Mouse (Mus musculus): ENCODE data around the gene Palm3. TPM values are rescaled to one million over a fixed set of nuclear protein-coding genes. Genes with fewer than 3 reads are reported as not detected.
"Not testable (repeated sequence)": the region's sequence is repeated elsewhere in the genome, so short reads cannot be mapped to it uniquely, and the experiment has no call there.

The Palm3 gene
- polyA plus RNA-seq, 1 experiment from 2014 or later = 9.0 TPM

DNA sequence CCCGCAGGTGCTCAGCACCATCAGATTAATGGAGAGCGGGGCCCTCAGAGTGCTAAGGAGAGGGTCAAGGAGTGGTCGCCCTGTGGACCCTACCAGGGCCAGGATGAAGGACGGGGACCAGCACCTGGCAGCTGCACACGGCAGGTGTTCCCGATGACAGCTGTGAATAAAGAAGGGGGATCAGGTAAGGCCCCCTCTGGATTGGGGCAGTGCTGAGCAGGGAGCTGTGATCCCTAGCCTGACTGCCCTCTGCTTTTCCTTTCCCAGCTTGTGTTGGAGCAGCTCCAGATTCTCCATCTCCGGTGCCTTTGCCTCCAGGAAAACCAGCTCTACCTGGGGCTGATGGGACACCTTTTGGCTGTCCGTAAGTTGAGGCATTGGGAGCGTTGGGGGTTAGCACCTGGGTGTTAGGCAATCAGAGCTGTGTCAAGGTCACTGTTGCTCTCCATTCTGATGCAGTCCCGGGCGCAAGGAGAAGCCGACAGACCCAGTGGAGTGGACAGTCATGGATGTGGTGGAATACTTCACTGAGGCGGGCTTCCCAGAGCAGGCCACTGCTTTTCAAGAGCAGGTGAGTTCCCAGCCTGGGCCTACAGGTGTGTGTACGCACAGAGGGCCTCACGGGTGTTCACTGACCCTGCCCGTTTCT, 22.1 kb upstream of the Palm3 start:
- H3K4me1 ChIP-seq = peaks cover 41% of the 10 kb centered on the region
- no peaks in the 10 kb centered on the region for H3K9me3 ChIP-seq
- H3K4me2 ChIP-seq (replicated peaks) = peak overlapping the region; percentile 83
- peaks cover 29% of the 10 kb centered on the region for H3K36me3 ChIP-seq
- H3K27ac ChIP-seq = 0 out of 2 replicates have a peak overlapping the region, but pooled peaks have one; percentile 93
- ATAC-seq (ENCODE audit: insufficient number of reproducible peaks, insufficient read depth, low FRiP score, low TSS enrichment) = no peak
- WGBS = 68% methylated on average over 16 of the region's 16 CpGs
- peak overlapping the region; percentile 81 for H3K4me3 ChIP-seq
- peaks cover 15% of the 10 kb centered on the region; the same call in 1 of the 2 replicates for H3K27me3 ChIP-seq
- peak overlapping the region; percentile 82 for H3K9ac ChIP-seq

DNA sequence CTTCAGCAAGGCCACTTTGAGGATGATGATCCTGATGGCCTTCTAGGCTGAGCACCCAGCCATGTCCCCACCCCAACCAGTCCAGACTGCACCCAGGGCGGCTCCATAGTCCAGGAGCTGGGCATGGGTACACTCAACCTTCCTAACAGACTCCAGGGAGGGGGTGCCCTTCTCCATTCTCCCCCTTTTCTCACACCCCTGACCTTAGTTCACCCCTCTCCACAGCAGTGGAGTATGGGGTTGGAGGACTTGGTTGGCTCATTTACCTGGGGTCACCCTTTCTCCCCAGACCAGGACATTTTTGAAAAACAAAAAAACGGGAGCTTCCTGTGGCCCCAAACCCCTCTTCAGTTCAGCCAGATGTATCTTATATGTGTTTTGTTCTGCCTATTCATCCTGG, 21.4 kb upstream of the Palm3 start:
- Histone ChIP-seq H3K27me3 (peaks cover 15% of the 10 kb centered on the region; the same call in 1 of the 2 replicates), H3K4me3 (peak overlapping the region; percentile 81), H3K9me3 (no peaks in the 10 kb centered on the region), H3K36me3 (peaks cover 23% of the 10 kb centered on the region), H3K4me2 (replicated peaks) (peak overlapping the region; percentile 83), H3K27ac (no peak overlapping the region), H3K9ac (no peak overlapping the region), H3K4me1 (peaks cover 41% of the 10 kb centered on the region)
- 91% methylated on average over 2 of the region's 2 CpGs for WGBS
- ATAC-seq (ENCODE audit: insufficient number of reproducible peaks, insufficient read depth, low FRiP score, low TSS enrichment) = no peak

DNA sequence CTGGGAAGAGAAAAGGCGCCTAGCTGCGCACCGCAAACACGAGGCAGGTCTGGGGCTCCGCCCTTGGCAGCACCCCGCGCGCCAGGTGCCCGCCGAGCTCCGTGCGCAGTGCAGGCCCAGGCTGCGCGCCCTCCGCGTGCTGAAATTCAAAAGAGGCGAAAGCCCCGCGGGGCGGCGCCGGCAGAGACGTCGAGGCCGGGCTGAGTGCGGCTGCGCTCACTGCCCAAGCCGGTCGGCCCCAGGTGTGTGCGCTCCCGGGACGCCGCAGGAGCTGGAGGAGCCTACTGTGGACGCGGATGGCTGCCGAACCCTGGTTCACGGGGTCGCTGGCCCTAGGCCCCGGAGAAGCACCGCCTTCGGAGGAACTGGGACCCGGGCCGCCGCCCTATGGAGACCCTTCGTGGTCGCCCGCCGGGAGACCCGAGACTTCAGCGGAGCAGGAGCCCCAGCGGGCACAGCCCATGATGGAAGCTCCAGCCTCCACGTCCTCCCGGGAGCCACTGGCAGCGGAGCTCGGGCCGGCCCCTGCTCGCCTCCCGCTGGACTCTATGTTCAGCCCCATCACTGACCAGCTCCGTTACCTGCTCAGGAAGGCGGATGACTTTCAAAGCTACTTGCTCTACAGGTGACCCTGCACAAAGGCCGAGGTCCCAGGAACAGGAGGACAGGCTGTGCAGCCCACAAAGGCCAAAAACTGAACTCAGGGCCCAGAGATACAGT, 19.8 kb upstream of the Palm3 start, which contains the start of gene 1700067K01Rik:
TSS of gene 1700067K01Rik (plus strand) at position 222 of the 720 bp plus-strand sequence.
- Histone ChIP-seq H3K9me3 (no peaks in the 10 kb centered on the region), H3K4me2 (replicated peaks) (peak within 1 kb of the TSS; percentile 32), H3K4me3 (peak within 1 kb of the TSS; percentile 7; the same call in 1 of the 2 replicates), H3K36me3 (peaks cover 20% of the 10 kb centered on the region), H3K9ac (peak within 1 kb of the TSS; percentile 20; the same call in 1 of the 2 replicates), H3K27me3 (peaks cover 15% of the 10 kb centered on the region; the same call in 1 of the 2 replicates), H3K27ac (no peak within 1 kb of the TSS), H3K4me1 (peaks cover 39% of the 10 kb centered on the region)
- ATAC-seq (ENCODE audit: insufficient number of reproducible peaks, insufficient read depth, low FRiP score, low TSS enrichment) = no peak
- 24% methylated on average over 61 of the region's 61 CpGs for WGBS

DNA sequence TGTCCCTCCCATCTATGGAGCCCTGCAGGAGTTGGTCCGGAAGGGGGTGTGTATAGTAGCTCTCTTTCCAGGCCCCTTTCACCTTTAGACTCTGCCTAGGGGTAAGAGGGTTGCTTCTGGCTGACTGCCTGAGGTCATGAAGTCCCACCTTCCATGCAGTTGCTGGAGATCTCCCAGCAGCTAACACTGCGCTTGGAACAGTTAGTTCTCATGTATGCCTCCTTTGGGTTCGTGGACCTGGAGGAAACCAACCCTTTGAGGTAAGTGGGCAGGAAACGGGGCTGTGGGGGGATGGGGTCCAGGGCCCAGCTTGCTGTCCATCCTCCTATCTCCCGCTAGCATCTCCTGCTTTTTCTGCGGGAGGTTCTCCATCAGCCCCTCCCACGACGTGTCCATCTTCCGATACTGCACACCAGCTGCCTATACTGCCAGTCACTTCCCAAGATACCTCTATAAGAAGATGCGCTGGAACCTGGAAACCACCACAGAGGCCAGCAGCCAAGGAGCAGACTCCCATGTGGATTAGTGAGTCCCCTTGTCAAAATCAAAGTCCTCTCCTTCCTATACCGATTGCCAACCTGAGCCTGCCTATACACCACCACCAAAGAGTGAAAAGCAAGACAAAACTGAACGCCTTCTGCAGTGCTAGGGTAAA, 18.2 kb upstream of the Palm3 start:
- Histone ChIP-seq H3K36me3 (peaks cover 20% of the 10 kb centered on the region), H3K4me1 (peaks cover 38% of the 10 kb centered on the region), H3K9ac (no peak overlapping the region), H3K4me3 (no peak overlapping the region), H3K27ac (no peak overlapping the region), H3K27me3 (peaks cover 15% of the 10 kb centered on the region; the same call in 1 of the 2 replicates), H3K9me3 (no peaks in the 10 kb centered on the region), H3K4me2 (replicated peaks) (no peak overlapping the region; the same call in 1 of the 2 replicates)
- ATAC-seq (ENCODE audit: insufficient number of reproducible peaks, insufficient read depth, low FRiP score, low TSS enrichment) = no peak
- 51% methylated on average over 12 of the region's 12 CpGs for WGBS

DNA sequence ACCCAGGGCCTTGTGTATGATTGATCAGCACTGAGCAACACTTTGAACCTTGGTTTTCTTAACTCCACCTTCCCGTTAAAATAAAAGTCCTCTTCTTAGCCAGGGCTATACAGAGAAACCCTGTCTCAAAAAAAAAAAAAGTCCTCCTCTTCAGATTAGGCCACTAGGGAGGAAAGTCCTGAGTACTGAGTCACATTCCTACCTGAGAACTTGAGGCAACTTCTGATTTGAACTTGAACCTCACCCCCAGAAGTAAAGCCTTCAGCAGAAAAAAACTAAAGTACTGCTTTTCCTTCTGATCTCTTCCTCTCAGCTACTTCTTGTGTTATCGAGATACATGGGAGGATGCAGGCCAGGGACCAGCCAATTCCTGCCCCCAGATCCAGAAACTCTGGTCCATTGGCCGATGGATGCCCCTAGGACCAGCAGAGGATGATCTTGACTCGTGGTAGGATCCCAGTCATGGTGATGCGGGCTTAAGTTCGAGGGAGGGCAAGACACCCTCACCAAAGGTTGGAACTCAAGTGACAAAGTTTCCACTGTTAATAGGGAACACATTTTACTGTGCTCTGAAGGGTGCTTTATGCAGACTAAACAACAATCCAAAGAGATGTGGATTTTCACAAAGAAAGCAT, 17.5 kb upstream of the Palm3 start:
- no peak for ATAC-seq (ENCODE audit: insufficient number of reproducible peaks, insufficient read depth, low FRiP score, low TSS enrichment)
- H3K4me1 ChIP-seq = peaks cover 37% of the 10 kb centered on the region
- no peaks in the 10 kb centered on the region for H3K9me3 ChIP-seq
- H3K4me3 ChIP-seq = peak overlapping the region; percentile 52
- H3K36me3 ChIP-seq = peaks cover 20% of the 10 kb centered on the region
- peak overlapping the region; percentile 88 for H3K27ac ChIP-seq
- no peak overlapping the region for H3K9ac ChIP-seq
- peak overlapping the region; percentile 75 for H3K4me2 ChIP-seq (replicated peaks)
- peaks cover 15% of the 10 kb centered on the region; the same call in 1 of the 2 replicates for H3K27me3 ChIP-seq
- WGBS = 60% methylated on average over 6 of the region's 6 CpGs

DNA sequence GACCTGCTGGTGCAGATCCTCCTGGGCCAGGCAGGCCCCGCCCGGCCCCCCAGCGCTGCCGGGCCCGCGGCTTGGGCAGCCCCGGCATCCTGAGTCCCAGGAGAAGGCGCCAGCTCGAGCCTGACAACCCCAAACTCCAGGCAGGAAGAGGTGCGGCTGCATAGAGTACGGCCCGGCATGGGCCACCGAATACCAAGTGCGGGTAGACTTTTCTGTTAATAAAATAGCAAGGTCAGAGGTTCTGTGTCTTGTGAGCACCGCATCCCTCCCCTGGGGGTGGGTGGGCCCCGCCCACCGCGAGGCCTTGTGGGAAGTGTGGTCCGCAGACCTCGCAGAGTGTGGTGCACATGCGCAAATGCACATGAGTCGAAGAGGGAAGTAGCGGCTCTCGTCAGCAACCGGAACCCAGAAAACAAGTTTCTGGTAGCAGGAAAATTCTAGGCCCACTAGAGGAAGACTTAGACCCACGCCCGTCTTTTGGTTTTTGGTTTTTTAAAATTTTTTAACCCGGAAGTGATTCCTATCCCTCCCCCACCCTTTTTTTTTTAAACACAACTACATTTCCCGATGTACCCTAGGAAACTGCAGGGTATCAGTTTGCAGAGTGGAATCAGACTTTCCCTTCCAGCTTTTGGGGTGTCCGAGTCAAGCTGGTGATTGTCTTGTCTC, 16.6 kb upstream of the Palm3 start:
- peak overlapping the region; percentile 75 for H3K4me2 ChIP-seq (replicated peaks)
- peak; percentile 74 for ATAC-seq (ENCODE audit: insufficient number of reproducible peaks, insufficient read depth, low FRiP score, low TSS enrichment)
- H3K27ac ChIP-seq = peak overlapping the region; percentile 88
- H3K27me3 ChIP-seq = peaks cover 13% of the 10 kb centered on the region; the same call in 1 of the 2 replicates
- H3K9ac ChIP-seq = peak overlapping the region; percentile 69
- peak overlapping the region; percentile 52 for H3K4me3 ChIP-seq
- peaks cover 15% of the 10 kb centered on the region for H3K36me3 ChIP-seq
- H3K9me3 ChIP-seq = no peaks in the 10 kb centered on the region
- H3K4me1 ChIP-seq = peaks cover 28% of the 10 kb centered on the region
- 1% methylated on average over 30 of the region's 30 CpGs for WGBS

DNA sequence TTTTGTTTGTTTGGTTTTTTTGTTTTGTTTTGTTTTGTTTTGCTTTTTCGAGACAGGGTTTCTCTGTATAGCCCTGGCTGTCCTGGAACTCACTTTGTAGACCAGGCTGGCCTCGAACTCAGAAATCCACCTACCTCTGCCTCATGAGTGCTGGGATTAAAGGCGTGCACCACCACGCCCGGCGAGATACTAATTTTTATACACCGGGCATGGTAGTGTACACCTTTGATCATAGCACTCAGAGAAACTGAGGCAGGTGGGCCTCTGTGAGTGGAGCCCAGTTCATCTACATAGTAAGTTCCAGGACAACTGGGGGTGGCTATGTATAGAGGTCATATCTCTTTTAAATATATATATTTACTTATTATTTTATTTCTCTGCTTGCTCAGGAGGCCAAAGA, 15.8 kb upstream of the Palm3 start:
- H3K36me3 ChIP-seq; H3K4me3 ChIP-seq; H3K9me3 ChIP-seq; ATAC-seq (ENCODE audit: insufficient number of reproducible peaks, insufficient read depth, low FRiP score, low TSS enrichment); H3K4me2 ChIP-seq (replicated peaks); H3K9ac ChIP-seq; H3K27ac ChIP-seq: not testable (repeated sequence)
- 91% methylated on average over 7 of the region's 7 CpGs for WGBS
- Histone ChIP-seq H3K4me1 (peaks cover 35% of the 10 kb centered on the region), H3K27me3 (peaks cover 18% of the 10 kb centered on the region)

DNA sequence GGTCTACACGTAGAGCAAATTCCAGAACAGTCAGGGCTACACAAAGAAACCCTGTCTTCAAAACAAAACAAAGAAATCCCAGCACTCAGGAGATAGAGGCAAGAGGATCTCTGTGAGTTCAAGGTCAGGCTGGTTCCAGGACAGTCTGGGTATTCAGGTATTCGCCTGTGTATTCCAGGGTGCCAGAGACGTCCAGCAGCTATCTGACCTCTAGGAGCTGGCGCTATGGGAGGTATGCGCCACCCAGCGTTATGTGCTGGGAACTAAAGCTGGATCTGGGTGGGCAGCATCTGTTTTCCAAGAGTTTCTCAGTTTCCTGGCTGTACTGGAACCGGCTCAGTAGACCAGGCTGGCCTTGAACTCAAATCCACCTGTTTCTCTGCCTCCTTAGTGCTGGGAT, 12.9 kb upstream of the Palm3 start:
- no peak overlapping the region for H3K4me2 ChIP-seq (replicated peaks)
- H3K27ac ChIP-seq = no peak overlapping the region
- H3K27me3 ChIP-seq = peaks cover 34% of the 10 kb centered on the region
- no peaks in the 10 kb centered on the region for H3K36me3 ChIP-seq
- no peaks in the 10 kb centered on the region for H3K9me3 ChIP-seq
- 24% methylated on average over 7 of the region's 7 CpGs for WGBS
- ATAC-seq (ENCODE audit: insufficient number of reproducible peaks, insufficient read depth, low FRiP score, low TSS enrichment) = no peak
- no peak overlapping the region for H3K4me3 ChIP-seq
- peaks cover 33% of the 10 kb centered on the region for H3K4me1 ChIP-seq
- no peak overlapping the region for H3K9ac ChIP-seq

DNA sequence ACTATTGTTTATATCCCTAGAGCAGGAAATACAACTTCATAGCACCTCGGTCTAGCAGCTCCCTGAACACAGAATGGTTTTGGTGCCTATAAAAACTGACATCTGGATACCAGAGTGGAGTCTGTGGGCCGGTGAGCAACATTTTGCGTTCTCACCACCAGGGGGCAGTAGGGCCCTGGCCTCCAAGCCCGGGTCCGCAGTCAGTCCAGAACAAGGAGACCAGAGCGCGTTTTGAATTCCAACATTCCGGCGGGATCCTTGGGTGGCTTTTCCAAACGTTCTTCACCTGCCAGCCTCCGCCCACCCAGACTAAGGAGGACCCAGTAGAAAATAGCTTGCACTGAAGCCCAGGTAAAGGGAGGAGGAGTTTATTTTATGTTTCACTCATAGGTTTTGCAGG, 11.4 kb upstream of the Palm3 start:
- no peak overlapping the region for H3K4me2 ChIP-seq (replicated peaks)
- ATAC-seq (ENCODE audit: insufficient number of reproducible peaks, insufficient read depth, low FRiP score, low TSS enrichment) = no peak
- no peaks in the 10 kb centered on the region for H3K9me3 ChIP-seq
- H3K4me1 ChIP-seq = peaks cover 28% of the 10 kb centered on the region
- H3K4me3 ChIP-seq = no peak overlapping the region
- peaks cover 40% of the 10 kb centered on the region for H3K27me3 ChIP-seq
- no peak overlapping the region for H3K9ac ChIP-seq
- H3K27ac ChIP-seq = no peak overlapping the region
- WGBS = 1% methylated on average over 11 of the region's 11 CpGs
- no peaks in the 10 kb centered on the region for H3K36me3 ChIP-seq

DNA sequence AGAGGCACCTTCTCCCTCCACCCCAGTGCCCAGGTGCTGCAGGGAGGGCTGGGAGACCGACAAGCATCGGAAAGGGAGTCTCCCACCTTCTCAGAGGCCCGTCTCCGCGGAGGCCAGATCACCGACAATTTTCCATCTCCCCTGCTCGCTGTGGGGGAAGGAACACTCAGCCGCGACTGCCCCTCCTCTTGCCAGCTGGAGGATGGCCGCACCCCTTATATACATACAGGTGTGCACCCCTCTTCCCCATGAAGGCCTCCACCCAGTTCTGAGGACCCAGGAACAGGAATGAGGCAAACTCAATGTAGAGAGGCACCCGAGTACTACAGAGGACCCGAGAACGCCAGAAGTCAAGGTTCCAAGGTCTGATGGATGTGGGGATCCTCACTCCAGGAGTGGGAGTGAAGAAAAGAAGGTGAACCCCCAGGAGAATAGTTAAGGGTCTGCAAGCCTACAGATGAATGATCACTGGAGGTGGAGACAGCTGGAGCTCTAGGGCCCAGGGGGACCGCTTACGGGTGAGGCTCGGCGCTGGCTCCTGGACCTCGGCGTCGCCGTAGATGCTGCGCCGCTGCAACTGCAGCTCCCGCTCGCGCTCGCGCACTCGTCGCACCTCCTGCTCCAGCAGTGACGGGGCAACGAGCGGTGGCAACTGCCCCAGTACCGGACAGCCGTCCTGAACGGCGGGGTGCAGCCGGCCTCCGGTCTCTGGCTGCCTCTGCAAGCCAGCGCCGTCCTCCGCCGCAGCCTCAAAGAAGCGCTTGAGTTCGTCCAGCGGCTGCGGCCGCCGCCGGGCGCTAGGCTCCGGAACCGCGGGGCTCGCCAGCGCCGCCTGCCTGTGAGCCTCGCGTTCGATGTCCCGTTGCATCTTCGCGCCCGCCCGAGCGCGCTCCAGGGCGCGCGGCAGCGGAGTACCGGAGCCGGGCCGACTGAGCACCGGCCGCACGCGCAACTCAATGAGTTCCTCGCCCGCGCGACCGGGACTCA, 10.4 kb upstream of the Palm3 start:
- 2% methylated on average over 82 of the region's 83 CpGs for WGBS
- ATAC-seq (ENCODE audit: insufficient number of reproducible peaks, insufficient read depth, low FRiP score, low TSS enrichment) = no peak
- H3K4me3 ChIP-seq = peak overlapping the region; percentile 51
- no peak overlapping the region for H3K27ac ChIP-seq
- H3K27me3 ChIP-seq = peaks cover 40% of the 10 kb centered on the region
- H3K4me2 ChIP-seq (replicated peaks) = peak overlapping the region; percentile 97
- no peaks in the 10 kb centered on the region for H3K36me3 ChIP-seq
- H3K9ac ChIP-seq = peak overlapping the region; percentile 54
- peaks cover 25% of the 10 kb centered on the region for H3K4me1 ChIP-seq
- H3K9me3 ChIP-seq = 0 out of 2 replicates have a peak, but pooled peaks cover under 1% of the 10 kb centered on the region

Measured in embryonic facial prominence, embryonic 12.5 days (tissue).